Mouse (Mus musculus): ENCODE data around the gene Phkg1. TPM values are rescaled to one million over a fixed set of nuclear protein-coding genes. Genes with fewer than 3 reads are reported as not detected.
"Not testable (repeated sequence)": the region's sequence is repeated elsewhere in the genome, so short reads cannot be mapped to it uniquely, and the experiment has no call there.

Gene Phkg1
- polyA plus RNA-seq, 1 experiment from 2014 or later: 0.42 TPM

GRCm38 (mm10) chr5:129914024-129914423 lies 15.7 kb upstream of the Phkg1 start:
- H3K4me2 ChIP-seq: no peak overlapping the region
- no peak for ATAC-seq (replicated peaks; ENCODE audit: insufficient number of reproducible peaks, low FRiP score, low TSS enrichment)
- 37% methylated on average over 2 of the region's 2 CpGs for WGBS (ENCODE audit: insufficient replicate concordance)

GRCm38 (mm10) chr5:129909591-129909990 lies 11.2 kb upstream of the Phkg1 start:
- Histone ChIP-seq H3K27me3 (ENCODE audit: control insufficient read depth, insufficient read depth, low read length) (no peaks in the 10 kb centered on the region), H3K4me2 (no peak overlapping the region), H3K4me3 (ENCODE audit: low read depth, low read length) (no peak overlapping the region), H3K9me3 (replicated peaks; ENCODE audit: control insufficient read depth, low read length) (no peaks in the 10 kb centered on the region), H3K27ac (ENCODE audit: low read depth, low read length) (no peak overlapping the region), H3K4me1 (ENCODE audit: control insufficient read depth, insufficient read depth, low read length) (no peaks in the 10 kb centered on the region), H3K36me3 (ENCODE audit: control insufficient read depth, insufficient read depth, low read length) (no peaks in the 10 kb centered on the region), H3K9ac (ENCODE audit: low read depth, low read length) (no peak overlapping the region)
- 77% methylated on average over 7 of the region's 7 CpGs for WGBS (ENCODE audit: insufficient replicate concordance)
- ATAC-seq (replicated peaks; ENCODE audit: insufficient number of reproducible peaks, low FRiP score, low TSS enrichment): no peak

More at GRCm38 (mm10) chr5:129914024-129914423, 15.7 kb upstream of the Phkg1 start:
- H3K9me3 ChIP-seq (replicated peaks; ENCODE audit: control insufficient read depth, low read length): no peaks in the 10 kb centered on the region
- no peak overlapping the region for H3K4me3 ChIP-seq (ENCODE audit: low read depth, low read length)
- no peak overlapping the region for H3K9ac ChIP-seq (ENCODE audit: low read depth, low read length)
- H3K27me3 ChIP-seq (ENCODE audit: control insufficient read depth, insufficient read depth, low read length): no peaks in the 10 kb centered on the region
- H3K36me3 ChIP-seq (ENCODE audit: control insufficient read depth, insufficient read depth, low read length): no peaks in the 10 kb centered on the region
- H3K27ac ChIP-seq (ENCODE audit: low read depth, low read length): no peak overlapping the region
- no peaks in the 10 kb centered on the region for H3K4me1 ChIP-seq (ENCODE audit: control insufficient read depth, insufficient read depth, low read length)

GRCm38 (mm10) chr5:129909147-129909546 lies 10.8 kb upstream of the Phkg1 start:
- Histone ChIP-seq H3K4me1 (ENCODE audit: control insufficient read depth, insufficient read depth, low read length) (no peaks in the 10 kb centered on the region), H3K9me3 (replicated peaks; ENCODE audit: control insufficient read depth, low read length) (no peaks in the 10 kb centered on the region), H3K27ac (ENCODE audit: low read depth, low read length) (no peak overlapping the region), H3K4me2 (peak overlapping the region; percentile 90), H3K4me3 (ENCODE audit: low read depth, low read length) (peak overlapping the region; percentile 61), H3K27me3 (ENCODE audit: control insufficient read depth, insufficient read depth, low read length) (no peaks in the 10 kb centered on the region), H3K9ac (ENCODE audit: low read depth, low read length) (no peak overlapping the region), H3K36me3 (ENCODE audit: control insufficient read depth, insufficient read depth, low read length) (no peaks in the 10 kb centered on the region)
- ATAC-seq (replicated peaks; ENCODE audit: insufficient number of reproducible peaks, low FRiP score, low TSS enrichment): no peak
- 70% methylated on average over 9 of the region's 9 CpGs for WGBS (ENCODE audit: insufficient replicate concordance)

- H3K4me1 ChIP-seq (ENCODE audit: control insufficient read depth, insufficient read depth, low read length): no peaks in the 10 kb centered on the region
- H3K9ac ChIP-seq (ENCODE audit: low read depth, low read length): peak within 1 kb of the TSS; percentile 82
- no peaks in the 10 kb centered on the region for H3K27me3 ChIP-seq (ENCODE audit: control insufficient read depth, insufficient read depth, low read length)
- peak within 1 kb of the TSS; percentile 82 for H3K27ac ChIP-seq (ENCODE audit: low read depth, low read length)
- H3K36me3 ChIP-seq (ENCODE audit: control insufficient read depth, insufficient read depth, low read length): no peaks in the 10 kb centered on the region
- H3K9me3 ChIP-seq (replicated peaks; ENCODE audit: control insufficient read depth, low read length): no peaks in the 10 kb centered on the region
- peak; percentile 97 for ATAC-seq (replicated peaks; ENCODE audit: insufficient number of reproducible peaks, low FRiP score, low TSS enrichment)
- H3K4me2 ChIP-seq: peak within 1 kb of the TSS; percentile 90
- peak within 1 kb of the TSS; percentile 61 for H3K4me3 ChIP-seq (ENCODE audit: low read depth, low read length)
- WGBS (ENCODE audit: insufficient replicate concordance): under 1% methylated on average over 63 of the region's 63 CpGs
Measured at GRCm38 (mm10) chr5:129908242-129908965, 10.1 kb upstream of the Phkg1 start, which contains the start of gene Nupr1l. Gene Nupr1l, plus strand, starts transcription at chr5:129908540.

GRCm38 (mm10) chr5:129907775-129908174 lies 9.4 kb upstream of the Phkg1 start:
- WGBS (ENCODE audit: insufficient replicate concordance): 33% methylated on average over 4 of the region's 4 CpGs
- no peaks in the 10 kb centered on the region for H3K9me3 ChIP-seq (replicated peaks; ENCODE audit: control insufficient read depth, low read length)
- H3K27me3 ChIP-seq (ENCODE audit: control insufficient read depth, insufficient read depth, low read length): no peaks in the 10 kb centered on the region
- peak overlapping the region; percentile 61 for H3K4me3 ChIP-seq (ENCODE audit: low read depth, low read length)
- peak overlapping the region; percentile 90 for H3K4me2 ChIP-seq
- ATAC-seq (replicated peaks; ENCODE audit: insufficient number of reproducible peaks, low FRiP score, low TSS enrichment): no peak
- H3K9ac ChIP-seq (ENCODE audit: low read depth, low read length): peak overlapping the region; percentile 82
- no peaks in the 10 kb centered on the region for H3K36me3 ChIP-seq (ENCODE audit: control insufficient read depth, insufficient read depth, low read length)
- H3K27ac ChIP-seq (ENCODE audit: low read depth, low read length): no peak overlapping the region
- H3K4me1 ChIP-seq (ENCODE audit: control insufficient read depth, insufficient read depth, low read length): no peaks in the 10 kb centered on the region

GRCm38 (mm10) chr5:129895198-129896088 lies 2.9 kb downstream of the Phkg1 start, which contains the start of gene Zbed5:
Gene Zbed5, plus strand, starts transcription at chr5:129895723.
- no peak within 1 kb of the TSS for H3K27ac ChIP-seq (ENCODE audit: low read depth, low read length)
- no peaks in the 10 kb centered on the region for H3K9me3 ChIP-seq (replicated peaks; ENCODE audit: control insufficient read depth, low read length)
- WGBS (ENCODE audit: insufficient replicate concordance): 2% methylated on average over 44 of the region's 44 CpGs

GRCm38 (mm10) chr5:129890390-129890789 lies 8.0 kb downstream of the Phkg1 start:
- H3K9me3 ChIP-seq (replicated peaks; ENCODE audit: control insufficient read depth, low read length); H3K4me1 ChIP-seq (ENCODE audit: control insufficient read depth, insufficient read depth, low read length); H3K36me3 ChIP-seq (ENCODE audit: control insufficient read depth, insufficient read depth, low read length); ATAC-seq (replicated peaks; ENCODE audit: insufficient number of reproducible peaks, low FRiP score, low TSS enrichment); H3K27ac ChIP-seq (ENCODE audit: low read depth, low read length); H3K9ac ChIP-seq (ENCODE audit: low read depth, low read length); H3K4me2 ChIP-seq; H3K27me3 ChIP-seq (ENCODE audit: control insufficient read depth, insufficient read depth, low read length); H3K4me3 ChIP-seq (ENCODE audit: low read depth, low read length): not testable (repeated sequence)
- 72% methylated on average over 4 of the region's 7 CpGs for WGBS (ENCODE audit: insufficient replicate concordance)

More at GRCm38 (mm10) chr5:129895198-129896088, 2.9 kb downstream of the Phkg1 start, which contains the start of gene Zbed5:
- Histone ChIP-seq H3K4me3 (ENCODE audit: low read depth, low read length) (peak within 1 kb of the TSS; percentile 64), H3K27me3 (ENCODE audit: control insufficient read depth, insufficient read depth, low read length) (no peaks in the 10 kb centered on the region), H3K4me1 (ENCODE audit: control insufficient read depth, insufficient read depth, low read length) (peaks cover 2% of the 10 kb centered on the region; the same call in 1 of the 2 replicates), H3K36me3 (ENCODE audit: control insufficient read depth, insufficient read depth, low read length) (no peaks in the 10 kb centered on the region), H3K4me2 (peak within 1 kb of the TSS; percentile 79), H3K9ac (ENCODE audit: low read depth, low read length) (peak within 1 kb of the TSS; percentile 69)
- ATAC-seq (replicated peaks; ENCODE audit: insufficient number of reproducible peaks, low FRiP score, low TSS enrichment): peak; percentile 93

GRCm38 (mm10) chr5:129886911-129887636 lies 11.3 kb downstream of the Phkg1 start, which contains the start of gene Chchd2:
Gene Chchd2, minus strand, starts transcription at chr5:129887470.
- peaks cover 12% of the 10 kb centered on the region for H3K36me3 ChIP-seq (ENCODE audit: control insufficient read depth, insufficient read depth, low read length)
- H3K4me3 ChIP-seq (ENCODE audit: low read depth, low read length): peak within 1 kb of the TSS; percentile 85
- peaks cover 3% of the 10 kb centered on the region; the same call in 1 of the 2 replicates for H3K4me1 ChIP-seq (ENCODE audit: control insufficient read depth, insufficient read depth, low read length)
- no peaks in the 10 kb centered on the region for H3K27me3 ChIP-seq (ENCODE audit: control insufficient read depth, insufficient read depth, low read length)
- peak within 1 kb of the TSS; percentile 93 for H3K4me2 ChIP-seq
- H3K9me3 ChIP-seq (replicated peaks; ENCODE audit: control insufficient read depth, low read length): no peaks in the 10 kb centered on the region
- WGBS (ENCODE audit: insufficient replicate concordance): under 1% methylated on average over 46 of the region's 46 CpGs
- peak; percentile 98 for ATAC-seq (replicated peaks; ENCODE audit: insufficient number of reproducible peaks, low FRiP score, low TSS enrichment)
- H3K9ac ChIP-seq (ENCODE audit: low read depth, low read length): peak within 1 kb of the TSS; percentile 93
- peak within 1 kb of the TSS; percentile 95 for H3K27ac ChIP-seq (ENCODE audit: low read depth, low read length)

Data from heart, embryonic 11.5 days (tissue).